Mouse (Mus musculus) heart, adult 2 months (tissue): ENCODE measurements around the gene Wasl. TPM values are rescaled to one million over a fixed set of nuclear protein-coding genes. Genes with fewer than 3 reads are reported as not detected.

Experiments
- DNase-seq, 2 experiments: peaks; one replicate each; pipeline ENCODE4 v3.0.0; 2021
- H3K27ac ChIP-seq: fragments of 200-600 bp; 2 replicates; pipeline ENCODE4 v1.8.1; 2022
- H3K27me3 ChIP-seq: fragments of 200-500 bp; 2 replicates; pipeline ENCODE4 v1.6.1; 2012; ENCODE audit warnings: mild to moderate bottlenecking, low read length, inconsistent platforms, mixed read lengths; ENCODE audit not compliant: control insufficient read depth, insufficient read depth
- H3K36me3 ChIP-seq: fragments of 200-500 bp; 2 replicates; pipeline ENCODE4 v1.6.1; 2012; ENCODE audit warnings: low read length, inconsistent platforms; ENCODE audit not compliant: control insufficient read depth, insufficient read depth
- H3K4me1 ChIP-seq: fragments of 200-500 bp; 2 replicates; pipeline ENCODE4 v1.6.1; 2011; ENCODE audit warnings: low read length; ENCODE audit not compliant: control insufficient read depth, insufficient read depth
- H3K4me3 ChIP-seq: fragments of 200-600 bp; 2 replicates; pipeline ENCODE4 v1.8.1; 2022
- H3K79me2 ChIP-seq: fragments of 200-500 bp; replicated peaks from 2 replicates; pipeline ENCODE4 v1.6.1; 2012; ENCODE audit warnings: mild to moderate bottlenecking, inconsistent platforms, low read length, moderate library complexity, mixed read lengths; ENCODE audit not compliant: control insufficient read depth, insufficient read depth
- H3K9ac ChIP-seq: fragments of 200-500 bp; 2 replicates; pipeline ENCODE4 v1.6.1; 2012; ENCODE audit warnings: low read depth, mild to moderate bottlenecking, control low read depth, inconsistent platforms, low read length, mixed read lengths
- CTCF ChIP-seq: fragments of 200-600 bp; IDR thresholded peaks from 2 replicates; pipeline ENCODE4 v1.8.1; 2022; ENCODE audit warnings: antibody characterized with exemption, mild to moderate bottlenecking, moderate library complexity
- EP300 ChIP-seq: fragments of 200-500 bp; IDR thresholded peaks from 2 replicates; pipeline ENCODE4 v1.6.1; 2011; ENCODE audit warnings: low read depth, low read length, control low read depth; ENCODE audit not compliant: insufficient read depth
- POLR2A ChIP-seq: fragments of 200-500 bp; IDR thresholded peaks from 2 replicates; pipeline ENCODE4 v1.6.1; 2011; ENCODE audit warnings: mild to moderate bottlenecking, low read depth, low read length, control low read depth; ENCODE audit not compliant: insufficient read depth
- WGBS: fragments of 180-500 bp; shearing (Covaris S2); methylation state at CpG from one replicate; pipeline ENCODE4 v1.1.7; 2018; 5-methylcytosine and 5-hydroxymethylcytosine counted together
- intact Hi-C: fragments of 180-260 bp; cut with DNase I; formaldehyde crosslinking; loops from one replicate; pipeline ENCODE4 v1.15.1; 2025
- polyA plus RNA-seq: library from polyadenylated mRNA; depleted of rRNA; stranded (reverse); fragments of >200 nt; gene quantifications from 2 replicates; pipeline ENCODE4 v1.2.3, GENCODE M21; 2012
- total RNA-seq, 2 experiments: library from RNA; stranded (reverse); gene quantifications; 2 replicates each; pipeline ENCODE4 v1.2.3; 2021

Gene Wasl
- total and polyA plus RNA-seq, 3 experiments: 11.5 to 28.3 (median 27.8) TPM

DNA sequence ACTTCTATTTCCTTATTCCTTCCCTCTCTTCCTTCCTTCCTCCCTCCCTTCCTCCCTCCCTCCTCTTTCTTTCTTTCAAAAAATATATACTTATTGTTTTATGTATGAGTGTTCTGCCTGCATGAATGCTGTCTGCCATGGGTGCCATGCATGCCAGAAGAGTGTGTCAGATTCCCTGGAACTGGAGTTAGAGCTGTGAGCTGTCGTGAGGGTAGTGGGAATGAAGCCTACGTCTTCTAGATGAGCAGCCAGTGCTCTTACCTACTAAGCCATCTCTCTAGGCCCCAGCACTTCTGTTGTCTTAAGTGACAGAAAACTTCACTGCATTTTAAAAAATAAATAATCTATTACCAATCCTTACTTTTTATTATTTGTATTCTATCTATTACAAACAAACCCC is 43.9 kb downstream of the Wasl start:
- no peak overlapping the region for H3K9ac ChIP-seq
- no peaks in the 10 kb centered on the region for H3K27me3 ChIP-seq
- no peak overlapping the region for H3K27ac ChIP-seq
- intact Hi-C loops: no loop called here
- H3K79me2 ChIP-seq: no peaks in the 10 kb centered on the region
- TF ChIP-seq POLR2A: no peak
- TF ChIP-seq CTCF: no peak
- TF ChIP-seq EP300: no peak
- H3K36me3 ChIP-seq: peaks cover 8% of the 10 kb centered on the region
- peaks cover 1% of the 10 kb centered on the region; the same call in 1 of the 2 replicates for H3K4me1 ChIP-seq
- WGBS: 63% methylated on average over 2 of the region's 2 CpGs
- no peak overlapping the region for H3K4me3 ChIP-seq
- no peak for DNase-seq

DNA sequence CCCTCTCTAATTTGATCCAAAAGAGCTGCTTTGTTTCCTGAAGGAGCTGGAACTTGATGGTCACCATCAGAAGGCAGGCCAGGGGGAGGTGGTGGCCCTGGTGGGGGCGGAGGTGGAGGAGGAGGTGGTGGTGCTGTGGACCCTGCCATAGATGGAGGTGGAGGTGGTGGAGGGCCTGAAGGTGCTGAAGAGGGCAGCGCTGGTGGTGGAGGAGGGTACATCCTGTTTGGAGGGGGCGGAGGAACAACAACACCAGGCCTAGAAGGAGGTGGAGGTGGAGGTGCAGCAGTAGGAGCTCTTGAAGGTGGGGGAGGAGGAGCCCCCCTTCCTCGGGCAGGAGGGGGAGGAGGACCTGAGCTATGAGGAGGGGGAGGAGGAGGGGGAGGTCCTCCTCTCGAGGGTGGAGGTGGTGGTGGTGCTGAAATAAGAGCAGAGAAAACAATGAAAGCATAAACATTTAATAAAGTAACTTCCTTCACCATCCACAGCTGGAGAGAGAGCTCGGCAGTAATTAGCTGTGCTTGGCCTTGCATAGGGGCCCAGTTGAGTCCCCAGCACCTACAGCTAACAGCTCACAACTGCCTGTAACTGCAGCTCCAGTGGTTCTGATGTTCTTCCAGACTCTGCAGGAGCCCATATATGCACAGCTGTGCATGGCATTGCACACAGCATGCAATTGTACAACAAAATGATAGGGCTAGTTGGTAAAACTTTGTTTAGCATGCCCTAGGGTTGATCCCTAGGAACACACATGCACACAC is 45.3 kb downstream of the Wasl start:
- Histone ChIP-seq H3K27ac (no peak overlapping the region), H3K27me3 (no peaks in the 10 kb centered on the region), H3K79me2 (no peaks in the 10 kb centered on the region), H3K9ac (no peak overlapping the region), H3K36me3 (peaks cover 14% of the 10 kb centered on the region), H3K4me1 (peaks cover 1% of the 10 kb centered on the region; the same call in 1 of the 2 replicates), H3K4me3 (no peak overlapping the region)
- no peak for DNase-seq
- intact Hi-C loops: no loop called here
- TF ChIP-seq EP300: no peak
- TF ChIP-seq POLR2A: no peak
- WGBS: 61% methylated on average over 6 of the region's 6 CpGs

DNA sequence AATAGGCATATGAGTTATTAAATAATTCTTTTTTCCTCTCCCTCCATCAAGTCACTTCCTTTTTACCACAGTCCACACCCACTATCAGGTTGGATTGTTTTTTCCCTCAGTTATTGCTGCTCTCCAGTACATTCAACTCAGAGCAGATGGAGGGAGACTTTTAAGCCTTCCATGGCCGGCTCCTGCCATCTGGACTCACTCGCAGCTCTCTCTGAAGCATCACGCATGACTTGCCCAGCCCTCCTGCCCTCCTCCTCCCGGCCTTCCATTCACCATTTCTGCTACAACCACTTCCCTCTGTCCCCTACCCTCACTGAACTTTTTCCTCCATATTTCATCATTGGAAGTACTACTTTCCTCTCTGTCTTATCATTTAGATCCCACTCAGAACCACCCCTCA is 48.1 kb downstream of the Wasl start:
- Histone ChIP-seq H3K27ac (no peak overlapping the region), H3K4me3 (no peak overlapping the region), H3K36me3 (peaks cover 29% of the 10 kb centered on the region), H3K4me1 (peaks cover 4% of the 10 kb centered on the region), H3K79me2 (no peaks in the 10 kb centered on the region), H3K9ac (no peak overlapping the region), H3K27me3 (no peaks in the 10 kb centered on the region)
- intact Hi-C loops: no loop called here
- WGBS: 72% methylated on average over 4 of the region's 4 CpGs
- no peak for TF ChIP-seq CTCF
- TF ChIP-seq POLR2A: no peak
- TF ChIP-seq EP300: no peak
- no peak for DNase-seq

DNA sequence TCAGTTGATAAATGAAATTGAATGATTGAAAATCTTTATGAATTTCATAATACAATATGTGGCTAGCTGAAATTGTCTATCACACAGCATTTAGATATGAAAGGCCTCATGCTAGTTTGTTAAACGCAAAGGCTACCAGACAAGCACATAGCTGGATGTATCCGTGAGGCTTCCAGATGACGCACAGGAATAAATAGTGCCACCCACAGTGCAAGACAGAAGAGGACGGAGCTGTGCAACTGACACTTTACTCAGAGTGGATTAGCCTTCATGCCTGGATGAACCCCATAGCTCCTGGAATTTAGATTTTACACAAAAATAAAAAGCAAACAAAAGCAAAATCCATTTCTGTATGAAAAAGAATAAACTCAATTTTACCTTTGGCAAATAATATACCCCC is 50.9 kb downstream of the Wasl start:
- no peak for TF ChIP-seq EP300
- TF ChIP-seq POLR2A: no peak
- no peak for TF ChIP-seq CTCF
- WGBS: 63% methylated on average over 4 of the region's 4 CpGs
- Histone ChIP-seq H3K4me3 (no peak overlapping the region), H3K27ac (peak overlapping the region; percentile 83), H3K79me2 (no peaks in the 10 kb centered on the region), H3K27me3 (no peaks in the 10 kb centered on the region), H3K36me3 (peaks cover 48% of the 10 kb centered on the region), H3K9ac (no peak overlapping the region), H3K4me1 (peaks cover 5% of the 10 kb centered on the region)
- intact Hi-C loops: loop anchor here (2.0 kb wide), 1 partner anchor 45 kb away; no protein-coding TSS in a partner anchor
- DNase-seq: no peak

DNA sequence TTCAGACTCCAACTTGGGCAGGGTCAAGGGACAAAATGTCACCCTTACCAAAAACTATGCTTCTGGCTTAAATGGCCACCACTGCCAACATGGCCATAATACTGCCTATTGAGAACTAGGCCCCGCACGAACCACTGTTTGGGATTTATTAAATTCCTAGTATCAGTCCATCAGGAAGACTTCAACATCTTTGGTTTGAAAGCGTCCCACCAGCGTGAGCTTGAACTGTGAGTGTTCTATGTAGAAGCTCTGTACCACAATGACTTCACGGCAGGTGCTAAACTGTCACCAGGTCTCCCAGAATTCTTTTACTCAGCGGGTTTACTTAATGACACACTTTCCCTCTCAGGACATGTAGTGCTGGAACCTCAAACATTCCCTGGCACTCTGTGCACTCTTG is 51.5 kb downstream of the Wasl start:
- peak overlapping the region; percentile 83 for H3K27ac ChIP-seq
- intact Hi-C loops: no loop called here

DNA sequence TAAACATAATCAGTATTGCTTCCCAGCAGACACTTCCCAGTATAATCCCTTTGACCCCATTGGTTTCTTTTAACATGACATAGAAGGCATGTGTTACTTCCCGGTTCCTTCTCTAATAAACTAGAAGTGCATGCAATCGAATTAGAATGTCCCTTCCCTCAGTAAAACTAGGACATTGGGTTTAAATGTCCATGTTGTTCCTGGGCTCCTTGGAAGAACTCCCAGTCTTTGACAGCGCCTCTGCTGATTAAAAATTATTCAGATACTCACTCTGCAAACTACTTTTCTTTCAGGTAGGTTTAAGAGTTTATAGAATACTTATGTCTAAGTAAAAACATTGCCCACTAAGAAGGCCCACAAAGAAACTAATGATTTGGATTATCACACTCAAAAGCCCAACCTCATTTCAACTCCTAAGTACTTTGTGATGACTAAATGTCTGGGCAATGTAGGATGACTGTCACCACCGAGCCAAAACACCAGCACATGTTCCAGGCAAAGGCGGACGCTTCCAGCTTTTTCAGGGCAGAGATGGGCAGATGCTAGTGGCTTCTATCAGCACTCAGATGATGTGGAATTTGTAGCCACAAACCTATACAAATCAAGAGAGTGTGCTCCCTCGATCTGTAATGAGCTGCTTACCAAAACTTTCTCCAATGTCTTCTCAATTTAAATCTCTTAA is 52.6 kb downstream of the Wasl start:
- H3K27me3 ChIP-seq: no peaks in the 10 kb centered on the region
- intact Hi-C loops: no loop called here
- WGBS: 41% methylated on average over 7 of the region's 7 CpGs
- H3K27ac ChIP-seq: peak overlapping the region; percentile 83
- no peak overlapping the region for H3K4me3 ChIP-seq
- peaks cover 50% of the 10 kb centered on the region for H3K36me3 ChIP-seq
- no peaks in the 10 kb centered on the region for H3K79me2 ChIP-seq
- DNase-seq: peak in 1 of 2 experiments; percentile 63
- TF ChIP-seq EP300: peak; percentile 93
- TF ChIP-seq POLR2A: peak; percentile 57
- TF ChIP-seq CTCF: no peak
- H3K4me1 ChIP-seq: peaks cover 6% of the 10 kb centered on the region
- no peak overlapping the region for H3K9ac ChIP-seq

More for the DNA sequence above, 51.5 kb downstream of the Wasl start:
- Histone ChIP-seq H3K36me3 (peaks cover 48% of the 10 kb centered on the region), H3K4me1 (peaks cover 6% of the 10 kb centered on the region), H3K9ac (no peak overlapping the region), H3K79me2 (no peaks in the 10 kb centered on the region), H3K4me3 (no peak overlapping the region), H3K27me3 (no peaks in the 10 kb centered on the region)
- no peak for DNase-seq
- TF ChIP-seq POLR2A (no peak), CTCF (no peak), EP300 (no peak)
- WGBS: 85% methylated on average over 6 of the region's 6 CpGs
